8 mouse cellular contexts compared by ENCODE assay signal in the genomic region with DNA sequence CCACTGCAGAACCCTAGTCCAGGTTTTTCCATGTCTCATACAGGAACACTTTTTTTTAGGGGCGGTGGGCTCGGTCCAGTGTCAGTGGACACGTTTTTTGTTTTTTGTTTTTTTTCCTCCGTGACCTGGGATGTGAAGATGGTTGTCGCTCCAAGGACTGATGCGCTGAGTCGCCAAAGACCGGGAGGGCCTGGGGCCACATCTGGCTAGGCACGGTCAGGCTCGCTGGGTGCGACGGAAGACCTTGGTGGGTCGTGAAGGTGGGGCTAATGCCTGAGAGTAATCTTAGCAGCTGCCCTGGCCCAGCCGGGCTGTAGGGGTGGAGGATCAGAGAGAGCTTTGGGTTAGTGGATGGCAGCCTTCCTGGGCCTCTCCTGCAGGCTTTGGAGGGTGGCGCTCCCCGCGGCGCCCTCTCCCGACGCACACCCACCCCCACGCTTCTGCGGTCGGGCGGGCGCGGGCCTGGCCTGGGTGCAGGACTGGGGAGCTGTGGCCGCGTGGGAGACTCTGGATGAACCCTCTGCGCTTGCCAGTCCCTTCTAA. TPM values are rescaled to one million over a fixed set of nuclear protein-coding genes. Genes with fewer than 3 reads are reported as not detected.
A peak's percentile ranks its signal among the peaks of the same experiment; 100 is the strongest.
DNase-seq lines count a peak whose midpoint lies in the region; ATAC-seq and TF ChIP-seq lines count a peak whose summit lies in the region.

No protein-coding gene starts in this region.

- under 1% methylated on average over 29 of the region's 29 CpGs for WGBS in embryonic facial prominence, embryonic 15.5 days
- under 1% methylated on average over 29 of the region's 29 CpGs for WGBS in hindbrain, embryonic 11.5 days
- WGBS in liver, postnatal 0 days (ENCODE audit: insufficient replicate concordance): under 1% methylated on average over 29 of the region's 29 CpGs

- peak overlapping the region; percentile 88 for H3K27ac ChIP-seq in embryonic facial prominence, embryonic 15.5 days (replicated peaks)
- peak overlapping the region; percentile 93 for H3K27ac ChIP-seq in hindbrain, embryonic 11.5 days (ENCODE audit: low read depth, low read length)
- H3K27ac ChIP-seq in liver, postnatal 0 days (ENCODE audit: low read depth): peak overlapping the region; percentile 94

- no peaks in the 10 kb centered on the region for H3K36me3 ChIP-seq in embryonic facial prominence, embryonic 15.5 days
- H3K36me3 ChIP-seq in hindbrain, embryonic 11.5 days (ENCODE audit: control insufficient read depth, insufficient read depth, low read length): no peaks in the 10 kb centered on the region
- 0 out of 2 replicates have a peak, but pooled peaks cover 5% of the 10 kb centered on the region for H3K36me3 ChIP-seq in liver, postnatal 0 days (replicated peaks; ENCODE audit: insufficient read depth, low read length)

- H3K9me3 ChIP-seq in embryonic facial prominence, embryonic 15.5 days (replicated peaks): no peaks in the 10 kb centered on the region
- no peaks in the 10 kb centered on the region for H3K9me3 ChIP-seq in hindbrain, embryonic 11.5 days (ENCODE audit: control insufficient read depth, low read length)
- no peaks in the 10 kb centered on the region for H3K9me3 ChIP-seq in liver, postnatal 0 days (ENCODE audit: low read length)

- ATAC-seq in embryonic facial prominence, embryonic 15.5 days (ENCODE audit: insufficient number of reproducible peaks, low FRiP score, low TSS enrichment, low read depth): no peak
- ATAC-seq in hindbrain, embryonic 11.5 days (ENCODE audit: low FRiP score): peak; percentile 25; the same call in 1 of the 2 replicates
- ATAC-seq in liver, postnatal 0 days: no peak

- TF ChIP-seq EP300 in liver, postnatal 0 days (IDR thresholded peaks at IDR 0.05; ENCODE audit: low read depth): no peak

- no peak; the same call in 1 of the 2 replicates for TF ChIP-seq CTCF in liver, postnatal 0 days (IDR thresholded peaks at IDR 0.05; ENCODE audit: low read depth)

- peak overlapping the region; percentile 84 for H3K4me3 ChIP-seq in embryonic facial prominence, embryonic 15.5 days (replicated peaks)
- H3K4me3 ChIP-seq in hindbrain, embryonic 11.5 days (ENCODE audit: low read depth, low read length): peak overlapping the region; percentile 92
- peak overlapping the region; percentile 81 for H3K4me3 ChIP-seq in liver, postnatal 0 days (ENCODE audit: low read depth, low read length)

- no peaks in the 10 kb centered on the region for H3K27me3 ChIP-seq in embryonic facial prominence, embryonic 15.5 days
- no peaks in the 10 kb centered on the region; the same call in 1 of the 2 replicates for H3K27me3 ChIP-seq in hindbrain, embryonic 11.5 days (ENCODE audit: control insufficient read depth, insufficient read depth, low read length)
- H3K27me3 ChIP-seq in liver, postnatal 0 days (ENCODE audit: insufficient read depth, low read length): no peaks in the 10 kb centered on the region

- H3K9ac ChIP-seq in embryonic facial prominence, embryonic 15.5 days: peak overlapping the region; percentile 95
- peak overlapping the region; percentile 99 for H3K9ac ChIP-seq in hindbrain, embryonic 11.5 days (ENCODE audit: low read depth, low read length)
- peak overlapping the region; percentile 81 for H3K9ac ChIP-seq in liver, postnatal 0 days (replicated peaks)

- peak; percentile 36 for DNase-seq in ovary, adult 18-20 months (ENCODE audit: low spot score)
- no peak for DNase-seq in ovary, postnatal 14 days (ENCODE audit: low spot score)
- DNase-seq in adrenal gland, adult 8-10 months: peak; percentile 42
- peak; percentile 50 for DNase-seq in hindbrain, embryonic 11.5 days (ENCODE audit: low spot score)
- peak; percentile 44 for DNase-seq in liver, postnatal 0 days
- DNase-seq in retina, embryonic 14.5 days (ENCODE audit: low spot score): peak; percentile 46
- no peak for DNase-seq in testis, postnatal 14 days (ENCODE audit: low spot score)

- H3K4me2 ChIP-seq in embryonic facial prominence, embryonic 15.5 days (replicated peaks): peak overlapping the region; percentile 90
- peak overlapping the region; percentile 94 for H3K4me2 ChIP-seq in hindbrain, embryonic 11.5 days (replicated peaks; ENCODE audit: low read depth, low read length)
- peak overlapping the region; percentile 100 for H3K4me2 ChIP-seq in liver, postnatal 0 days (ENCODE audit: low read depth, low read length)

- H3K4me1 ChIP-seq in embryonic facial prominence, embryonic 15.5 days: peaks cover 51% of the 10 kb centered on the region
- H3K4me1 ChIP-seq in hindbrain, embryonic 11.5 days (replicated peaks; ENCODE audit: control insufficient read depth, insufficient read depth, low read length): peaks cover 15% of the 10 kb centered on the region
- peaks cover 27% of the 10 kb centered on the region for H3K4me1 ChIP-seq in liver, postnatal 0 days (ENCODE audit: insufficient read depth)

RNA-seq across cellular contexts. Expression of gene Agap3, which starts 0.8 kb away (rescaled TPM):
- 100 to 1,000 TPM in 2 of 4 experiments, 10 to 100 TPM in 2; 86.3 to 117 (median 102) TPM for total RNA-seq in adrenal gland, adult 8-10 months (2022)
- polyA plus RNA-seq in embryonic facial prominence, embryonic 15.5 days (2015; fragmentation: Nextera tagmentation; extraction: Ambion mirVana): 45.0 and 49.9 TPM in 2 replicates
- 38.8 and 50.1 TPM in 2 replicates for polyA plus RNA-seq in hindbrain, embryonic 11.5 days (2014; fragmentation: Nextera tagmentation; extraction: Ambion mirVana)
- 8.3 and 9.1 TPM in 2 replicates for polyA plus RNA-seq in liver, postnatal 0 days (2015; fragmentation: Nextera tagmentation; extraction: Ambion mirVana)

RNA-seq across cellular contexts. Expression of gene Tmub1, which starts 5.1 kb away (rescaled TPM):
- total RNA-seq in adrenal gland, adult 8-10 months (2022): 10 to 100 TPM; 17.0 to 19.6 (median 17.7) TPM
- 20.5 and 21.4 TPM in 2 replicates for polyA plus RNA-seq in embryonic facial prominence, embryonic 15.5 days (2015; fragmentation: Nextera tagmentation; extraction: Ambion mirVana)
- 30.0 and 33.6 TPM in 2 replicates for polyA plus RNA-seq in hindbrain, embryonic 11.5 days (2014; fragmentation: Nextera tagmentation; extraction: Ambion mirVana)
- polyA plus RNA-seq in liver, postnatal 0 days (2015; fragmentation: Nextera tagmentation; extraction: Ambion mirVana): 5.2 and 5.5 TPM in 2 replicates

RNA-seq across cellular contexts. Expression of gene Fastk, which starts 7.7 kb away (rescaled TPM):
- 100 to 1,000 TPM in 2 of 4 experiments, 10 to 100 TPM in 2; 96.8 to 117 (median 102) TPM for total RNA-seq in adrenal gland, adult 8-10 months (2022)
- polyA plus RNA-seq in embryonic facial prominence, embryonic 15.5 days (2015; fragmentation: Nextera tagmentation; extraction: Ambion mirVana): 123 and 135 TPM in 2 replicates
- polyA plus RNA-seq in hindbrain, embryonic 11.5 days (2014; fragmentation: Nextera tagmentation; extraction: Ambion mirVana): 86.7 and 88.5 TPM in 2 replicates
- polyA plus RNA-seq in liver, postnatal 0 days (2015; fragmentation: Nextera tagmentation; extraction: Ambion mirVana): 40.6 and 46.9 TPM in 2 replicates

RNA-seq across cellular contexts. Expression of gene Slc4a2, which starts 29.1 kb away (rescaled TPM):
- 10 to 100 TPM; 53.0 to 84.3 (median 65.6) TPM for total RNA-seq in adrenal gland, adult 8-10 months (2022)
- polyA plus RNA-seq in embryonic facial prominence, embryonic 15.5 days (2015; fragmentation: Nextera tagmentation; extraction: Ambion mirVana): 37.6 and 38.9 TPM in 2 replicates
- polyA plus RNA-seq in hindbrain, embryonic 11.5 days (2014; fragmentation: Nextera tagmentation; extraction: Ambion mirVana): 14.3 and 17.9 TPM in 2 replicates
- polyA plus RNA-seq in liver, postnatal 0 days (2015; fragmentation: Nextera tagmentation; extraction: Ambion mirVana): 7.5 and 8.3 TPM in 2 replicates

RNA-seq across cellular contexts. Expression of gene Cdk5, which starts 29.4 kb away (rescaled TPM):
- 10 to 100 TPM; 43.2 to 66.8 (median 56.2) TPM for total RNA-seq in adrenal gland, adult 8-10 months (2022)
- 52.9 and 54.1 TPM in 2 replicates for polyA plus RNA-seq in embryonic facial prominence, embryonic 15.5 days (2015; fragmentation: Nextera tagmentation; extraction: Ambion mirVana)
- 56.3 and 62.4 TPM in 2 replicates for polyA plus RNA-seq in hindbrain, embryonic 11.5 days (2014; fragmentation: Nextera tagmentation; extraction: Ambion mirVana)
- 11.5 and 13.1 TPM in 2 replicates for polyA plus RNA-seq in liver, postnatal 0 days (2015; fragmentation: Nextera tagmentation; extraction: Ambion mirVana)

Comparison
In these comparisons a context has a peak if more than half of its experiments do, and no peak if none do; other contexts are left out.
1. DNase-seq: peak in ovary, adult 18-20 months (single experiment), adrenal gland, adult 8-10 months (single experiment), hindbrain, embryonic 11.5 days (single experiment), liver, postnatal 0 days (single experiment) and retina, embryonic 14.5 days (single experiment); none in ovary, postnatal 14 days (single experiment) and testis, postnatal 14 days (single experiment).
2. Peak in every context shown above with its lines, with median percentiles within 50 percentile points of each other: H3K27ac ChIP-seq, H3K4me2 ChIP-seq, H3K4me3 ChIP-seq and H3K9ac ChIP-seq.